Mouse (Mus musculus) lung, embryonic 14.5 days (tissue): ENCODE measurements around the gene Myrip. TPM values are rescaled to one million over a fixed set of nuclear protein-coding genes. Genes with fewer than 3 reads are reported as not detected.

Experiments used
- ATAC-seq: fragments of 200-750 bp; cut with Nextera tagmentation; 2 replicates; pipeline ENCODE4 v1.8.0; 2017; ENCODE audit warnings: mild to moderate bottlenecking, moderate TSS enrichment, moderate library complexity; ENCODE audit not compliant: insufficient read depth
- DNase-seq: peaks from one replicate; pipeline ENCODE4 v3.0.0-alpha.2; 2015
- H3K27ac ChIP-seq: fragments of 300-500 bp; sonication (generic); 2 replicates; pipeline ENCODE4 v1.5.1; 2014; ENCODE audit warnings: low read depth, mild to moderate bottlenecking, moderate library complexity
- H3K27me3 ChIP-seq: fragments of 300-500 bp; sonication (generic); 2 replicates; pipeline ENCODE4 v1.6.1; 2014; ENCODE audit warnings: low read length, control low read depth; ENCODE audit not compliant: insufficient read depth
- H3K36me3 ChIP-seq: fragments of 300-500 bp; sonication (generic); 2 replicates; pipeline ENCODE4 v1.6.1; 2014; ENCODE audit warnings: control low read depth; ENCODE audit not compliant: insufficient read depth
- H3K4me1 ChIP-seq: fragments of 300-500 bp; sonication (generic); 2 replicates; pipeline ENCODE4 v1.6.1; 2014; ENCODE audit warnings: antibody characterized with exemption, control low read depth; ENCODE audit not compliant: insufficient read depth
- H3K4me2 ChIP-seq: fragments of 300-500 bp; sonication (generic); 2 replicates; pipeline ENCODE4 v1.6.1; 2014; ENCODE audit warnings: mild to moderate bottlenecking
- H3K4me3 ChIP-seq: fragments of 300-500 bp; sonication (generic); 2 replicates; pipeline ENCODE4 v1.5.1; 2014; ENCODE audit warnings: low read depth, low read length
- H3K9ac ChIP-seq: fragments of 300-500 bp; sonication (generic); 2 replicates; pipeline ENCODE4 v1.6.1; 2014
- H3K9me3 ChIP-seq: fragments of 300-500 bp; sonication (generic); 2 replicates; pipeline ENCODE4 v1.6.1; 2016; ENCODE audit warnings: low read depth, low read length, control low read depth
- CTCF ChIP-seq: IDR thresholded peaks from 2 replicates; pipeline ENCODE4 v1.5.1; 2016; ENCODE audit warnings: antibody characterized with exemption, low read depth
- WGBS: fragments of 180-500 bp; shearing (Covaris S2); extraction: QIAGEN DNeasy Blood & Tissue Kit; methylation state at CpG from one replicate; pipeline ENCODE4 v1.1.7; 2014; 5-methylcytosine and 5-hydroxymethylcytosine counted together
- polyA plus RNA-seq: library from polyadenylated mRNA; unstranded; fragments of >200 nt; fragmentation: Nextera tagmentation; extraction: Ambion mirVana; gene quantifications from 2 replicates; pipeline ENCODE4 v1.2.1, GENCODE M21; 2014

Gene Myrip
- polyA plus RNA-seq, 1 experiment from 2014 or later, result 0.18 TPM

GRCm38 (mm10) chr9:120415504-120415903, 114.2 kb downstream of the Myrip start:
- H3K36me3 ChIP-seq, result no peaks in the 10 kb centered on the region
- H3K27ac ChIP-seq, result no peak overlapping the region
- 0% methylated on average over 3 of the region's 7 CpGs for WGBS
- DNase-seq (peak; percentile 83), ATAC-seq (no peak)
- no peak overlapping the region for H3K4me3 ChIP-seq
- H3K9ac ChIP-seq, result no peak overlapping the region
- H3K9me3 ChIP-seq, result no peaks in the 10 kb centered on the region
- no peaks in the 10 kb centered on the region for H3K4me1 ChIP-seq
- no peaks in the 10 kb centered on the region for H3K27me3 ChIP-seq
- no peak overlapping the region for H3K4me2 ChIP-seq
- TF ChIP-seq CTCF, result peak; percentile 78

GRCm38 (mm10) chr9:120416151-120416550, 114.8 kb downstream of the Myrip start:
- Histone ChIP-seq H3K4me3 (no peak overlapping the region), H3K4me2 (no peak overlapping the region), H3K36me3 (no peaks in the 10 kb centered on the region), H3K9ac (no peak overlapping the region), H3K9me3 (no peaks in the 10 kb centered on the region), H3K4me1 (no peaks in the 10 kb centered on the region), H3K27me3 (no peaks in the 10 kb centered on the region), H3K27ac (no peak overlapping the region)
- ATAC-seq (no peak), DNase-seq (no peak)
- TF ChIP-seq CTCF, result no peak
- WGBS, result 88% methylated on average over 5 of the region's 5 CpGs

GRCm38 (mm10) chr9:120416729-120417128, 115.4 kb downstream of the Myrip start:
- WGBS, result 64% methylated on average over 5 of the region's 5 CpGs
- DNase-seq (no peak), ATAC-seq (no peak)
- no peak overlapping the region for H3K27ac ChIP-seq
- H3K4me3 ChIP-seq, result no peak overlapping the region
- no peak overlapping the region for H3K4me2 ChIP-seq
- H3K36me3 ChIP-seq, result no peaks in the 10 kb centered on the region
- H3K4me1 ChIP-seq, result no peaks in the 10 kb centered on the region
- TF ChIP-seq CTCF, result no peak
- no peaks in the 10 kb centered on the region for H3K27me3 ChIP-seq
- H3K9ac ChIP-seq, result no peak overlapping the region
- no peaks in the 10 kb centered on the region for H3K9me3 ChIP-seq

GRCm38 (mm10) chr9:120418582-120418981, 117.3 kb downstream of the Myrip start:
- Histone ChIP-seq H3K27me3 (no peaks in the 10 kb centered on the region), H3K9ac (no peak overlapping the region), H3K4me1 (no peaks in the 10 kb centered on the region), H3K36me3 (no peaks in the 10 kb centered on the region), H3K27ac (no peak overlapping the region), H3K4me2 (no peak overlapping the region), H3K4me3 (no peak overlapping the region), H3K9me3 (no peaks in the 10 kb centered on the region)
- TF ChIP-seq CTCF, result no peak
- no peak for ATAC-seq
- DNase-seq, result no peak
- WGBS, result 76% methylated on average over 7 of the region's 7 CpGs

GRCm38 (mm10) chr9:120424567-120424966, 123.3 kb downstream of the Myrip start:
- DNase-seq, result no peak
- TF ChIP-seq CTCF, result no peak
- 64% methylated on average over 7 of the region's 7 CpGs for WGBS

GRCm38 (mm10) chr9:120425768-120426167, 124.5 kb downstream of the Myrip start:
- H3K4me3 ChIP-seq, result no peak overlapping the region
- no peak overlapping the region for H3K27ac ChIP-seq
- WGBS, result 33% methylated on average over 5 of the region's 5 CpGs
- peak; percentile 83 for TF ChIP-seq CTCF
- no peaks in the 10 kb centered on the region for H3K27me3 ChIP-seq
- no peak overlapping the region for H3K9ac ChIP-seq
- no peaks in the 10 kb centered on the region for H3K36me3 ChIP-seq
- DNase-seq (peak; percentile 82), ATAC-seq (no peak)
- H3K4me1 ChIP-seq, result no peaks in the 10 kb centered on the region
- no peak overlapping the region for H3K4me2 ChIP-seq
- H3K9me3 ChIP-seq, result no peaks in the 10 kb centered on the region

More at GRCm38 (mm10) chr9:120424567-120424966, 123.3 kb downstream of the Myrip start:
- Histone ChIP-seq H3K9me3 (no peaks in the 10 kb centered on the region), H3K27me3 (no peaks in the 10 kb centered on the region), H3K4me2 (no peak overlapping the region), H3K36me3 (no peaks in the 10 kb centered on the region), H3K27ac (no peak overlapping the region), H3K4me1 (no peaks in the 10 kb centered on the region), H3K4me3 (no peak overlapping the region), H3K9ac (no peak overlapping the region)
- no peak for ATAC-seq

- no peak for TF ChIP-seq CTCF
- ATAC-seq, result no peak
- Histone ChIP-seq H3K27ac (no peak overlapping the region), H3K4me1 (no peaks in the 10 kb centered on the region), H3K36me3 (no peaks in the 10 kb centered on the region), H3K9ac (no peak overlapping the region), H3K27me3 (no peaks in the 10 kb centered on the region), H3K4me2 (no peak overlapping the region), H3K4me3 (no peak overlapping the region), H3K9me3 (no peaks in the 10 kb centered on the region)
- 53% methylated on average over 6 of the region's 6 CpGs for WGBS
- DNase-seq, result no peak
Measured at GRCm38 (mm10) chr9:120428181-120428580, 126.9 kb downstream of the Myrip start.

GRCm38 (mm10) chr9:120433747-120434146, 132.4 kb downstream of the Myrip start:
- H3K27me3 ChIP-seq, result no peaks in the 10 kb centered on the region
- peak; percentile 87 for DNase-seq
- no peak overlapping the region for H3K9ac ChIP-seq
- TF ChIP-seq CTCF, result peak; percentile 98
- no peaks in the 10 kb centered on the region for H3K9me3 ChIP-seq
- 25% methylated on average over 8 of the region's 8 CpGs for WGBS
- H3K4me2 ChIP-seq, result no peak overlapping the region
- no peaks in the 10 kb centered on the region for H3K4me1 ChIP-seq
- H3K4me3 ChIP-seq, result no peak overlapping the region
- H3K36me3 ChIP-seq, result no peaks in the 10 kb centered on the region
- H3K27ac ChIP-seq, result no peak overlapping the region
- ATAC-seq, result peak; percentile 56; the same call in 1 of the 2 replicates
